8 mouse cellular contexts compared by ENCODE assay signal in the genomic region with DNA sequence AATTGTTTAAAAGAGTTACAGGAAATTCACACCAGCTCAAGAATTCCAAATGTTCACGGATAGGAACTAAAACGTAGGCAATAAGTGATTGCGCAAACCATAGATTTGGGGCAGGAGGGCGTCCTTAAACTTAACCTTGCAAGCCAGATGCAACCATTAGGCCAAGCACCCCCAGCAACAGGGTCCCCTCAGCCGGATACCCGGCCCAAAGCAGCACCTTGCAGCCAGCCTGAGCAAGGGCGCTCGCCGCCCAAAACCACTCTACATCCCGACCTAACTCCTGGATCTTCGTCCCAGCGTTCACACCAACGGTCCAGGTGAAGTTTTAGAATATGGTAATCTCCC. TPM values are rescaled to one million over a fixed set of nuclear protein-coding genes. Genes with fewer than 3 reads are reported as not detected.
DNase-seq lines count a peak whose midpoint lies in the region; ATAC-seq and TF ChIP-seq lines count a peak whose summit lies in the region.

No protein-coding gene starts in this region.

- H3K27ac ChIP-seq in kidney, adult 2 months (ENCODE audit: insufficient read depth, low read depth, low read length): peak overlapping the region; percentile 92
- H3K27ac ChIP-seq in bone marrow, adult 2 months (ENCODE audit: control insufficient read depth, insufficient read depth, low read depth, low read length, poor library complexity): peak overlapping the region; percentile 82
- H3K27ac ChIP-seq in hindbrain, embryonic 12.5 days: no peak overlapping the region

- H3K36me3 ChIP-seq in kidney, adult 2 months (ENCODE audit: control insufficient read depth, insufficient read depth, low read length): no peaks in the 10 kb centered on the region
- no peaks in the 10 kb centered on the region for H3K36me3 ChIP-seq in hindbrain, embryonic 12.5 days

- no peak for TF ChIP-seq POLR2A in kidney, adult 2 months (IDR thresholded peaks at IDR 0.05; ENCODE audit: low read depth, low read length)
- TF ChIP-seq POLR2A in bone marrow, adult 2 months (IDR thresholded peaks at IDR 0.05; ENCODE audit: borderline replicate concordance, control insufficient read depth, low read depth, low read length): no peak

- peak overlapping the region; percentile 80 for H3K4me2 ChIP-seq in hindbrain, embryonic 12.5 days (replicated peaks)

- TF ChIP-seq CTCF in kidney, adult 2 months (conservative IDR thresholded peaks at IDR 0.05; ENCODE audit: insufficient read depth, insufficient read length, low read depth, low read length): no peak
- TF ChIP-seq CTCF in bone marrow, adult 2 months (IDR thresholded peaks at IDR 0.05; ENCODE audit: control insufficient read depth, insufficient read depth, low read length): no peak

- ATAC-seq in hindbrain, embryonic 12.5 days (ENCODE audit: low FRiP score): peak; percentile 23
- ATAC-seq in megakaryocyte progenitor cell, adult 5-6 weeks (replicated peaks; ENCODE audit: poor library complexity): peak; percentile 1; the same call in 1 of the 2 replicates

- peaks cover 6% of the 10 kb centered on the region; the same call in 1 of the 2 replicates for H3K4me1 ChIP-seq in kidney, adult 2 months (ENCODE audit: control insufficient read depth, insufficient read depth, low read length)
- peaks cover 2% of the 10 kb centered on the region; the same call in 1 of the 2 replicates for H3K4me1 ChIP-seq in bone marrow, adult 2 months (ENCODE audit: control insufficient read depth, insufficient read depth, low read length)
- peaks cover 18% of the 10 kb centered on the region for H3K4me1 ChIP-seq in hindbrain, embryonic 12.5 days

- peak overlapping the region; percentile 97 for H3K4me3 ChIP-seq in kidney, adult 2 months (ENCODE audit: insufficient read depth, low read depth, low read length)
- peak overlapping the region; percentile 83 for H3K4me3 ChIP-seq in bone marrow, adult 2 months (replicated peaks; ENCODE audit: control insufficient read depth, low read depth, low read length)
- peak overlapping the region; percentile 81 for H3K4me3 ChIP-seq in hindbrain, embryonic 12.5 days

- peak overlapping the region; percentile 68 for H3K9ac ChIP-seq in hindbrain, embryonic 12.5 days

- DNase-seq in kidney, adult 2 months: no peak
- no peak for DNase-seq in kidney, postnatal 14 days
- DNase-seq in retina, postnatal 1 day: no peak
- no peak for DNase-seq in yolk sac, embryonic 10.5 days (ENCODE audit: low spot score)
- DNase-seq in embryo, embryonic 11 days: no peak

- H3K9me3 ChIP-seq in hindbrain, embryonic 12.5 days (replicated peaks): no peaks in the 10 kb centered on the region

- WGBS in kidney, adult 2 months: under 1% methylated on average over 13 of the region's 13 CpGs
- 1% methylated on average over 13 of the region's 13 CpGs for WGBS in bone marrow, adult 2 months
- under 1% methylated on average over 13 of the region's 13 CpGs for WGBS in hindbrain, embryonic 12.5 days

- no peaks in the 10 kb centered on the region for H3K27me3 ChIP-seq in kidney, adult 2 months (replicated peaks; ENCODE audit: control insufficient read depth, insufficient read depth, low read length)
- H3K27me3 ChIP-seq in hindbrain, embryonic 12.5 days: no peaks in the 10 kb centered on the region

RNA-seq across cellular contexts. Expression of gene Zcchc2, which starts 0.6 kb away (rescaled TPM):
- 13.5 and 15.1 TPM in 2 replicates for polyA plus RNA-seq in kidney, adult 2 months (2012; rRNA removed)
- polyA plus RNA-seq in bone marrow, adult 2 months (2011; ENCODE audit: insufficient read depth, insufficient read length, low replicate concordance, missing spikeins): 4.3 and 8.1 TPM in 2 replicates
- 1.9 and 2.0 TPM in 2 replicates for polyA plus RNA-seq in hindbrain, embryonic 12.5 days (2016; fragmentation: Nextera tagmentation; extraction: Ambion mirVana)
- 22.2 and 25.0 TPM in 2 replicates for total RNA-seq in megakaryocyte progenitor cell, adult 5-6 weeks (2015)
- total RNA-seq in megakaryocyte progenitor cell, adult 5-6 weeks (2017): 15.1 and 16.7 TPM in 2 replicates
